Mouse (Mus musculus) midbrain, embryonic 12.5 days (tissue): ENCODE measurements around the gene 4833427G06Rik. TPM values are rescaled to one million over a fixed set of nuclear protein-coding genes. Genes with fewer than 3 reads are reported as not detected.
"Not testable (repeated sequence)": the region's sequence is repeated elsewhere in the genome, so short reads cannot be mapped to it uniquely, and the experiment has no call there.

Experiments used
- ATAC-seq: fragments of 200-750 bp; cut with Nextera tagmentation; 2 replicates; pipeline ENCODE4 v1.8.0; 2017; ENCODE audit warnings: low read depth, moderate TSS enrichment, moderate library complexity; ENCODE audit not compliant: low FRiP score
- H3K27ac ChIP-seq: fragments of 300-500 bp; sonication (generic); replicated peaks from 2 replicates; pipeline ENCODE4 v1.5.1; 2016; ENCODE audit warnings: mild to moderate bottlenecking
- H3K27me3 ChIP-seq: fragments of 300-500 bp; sonication (generic); 2 replicates; pipeline ENCODE4 v1.6.1; 2016; ENCODE audit warnings: mild to moderate bottlenecking
- H3K36me3 ChIP-seq: fragments of 300-500 bp; sonication (generic); 2 replicates; pipeline ENCODE4 v1.6.1; 2016
- H3K4me1 ChIP-seq: fragments of 300-500 bp; sonication (generic); 2 replicates; pipeline ENCODE4 v1.6.1; 2016
- H3K4me2 ChIP-seq: fragments of 300-500 bp; sonication (generic); replicated peaks from 2 replicates; pipeline ENCODE4 v1.6.1; 2016; ENCODE audit warnings: mild to moderate bottlenecking, moderate library complexity
- H3K4me3 ChIP-seq: fragments of 300-500 bp; sonication (generic); 2 replicates; pipeline ENCODE4 v1.5.1; 2016; ENCODE audit warnings: mild to moderate bottlenecking
- H3K9ac ChIP-seq: fragments of 300-500 bp; sonication (generic); replicated peaks from 2 replicates; pipeline ENCODE4 v1.6.1; 2016; ENCODE audit warnings: mild to moderate bottlenecking, moderate library complexity
- H3K9me3 ChIP-seq: fragments of 300-500 bp; sonication (generic); 2 replicates; pipeline ENCODE4 v1.6.1; 2016; ENCODE audit warnings: mild to moderate bottlenecking
- WGBS: fragments of 180-500 bp; shearing (Covaris S2); methylation state at CpG from one replicate; pipeline ENCODE4 v1.1.7; 2016; 5-methylcytosine and 5-hydroxymethylcytosine counted together
- polyA plus RNA-seq: library from polyadenylated mRNA; unstranded; fragments of >200 nt; fragmentation: Nextera tagmentation; extraction: Ambion mirVana; gene quantifications from 2 replicates; pipeline ENCODE4 v1.2.1, GENCODE M21; 2016

4833427G06Rik gene
- 0.24 TPM in 1 of 2 replicates, not detected in the other for polyA plus RNA-seq

GRCm38 (mm10) chr9:51101756-51102425, at the start of gene 4833427G06Rik:
4833427G06Rik (minus strand) TSS chr9:51102078.
- H3K27ac ChIP-seq: no peak within 1 kb of the TSS
- H3K4me1 ChIP-seq: peaks cover 14% of the 10 kb centered on the region
- 8% methylated on average over 27 of the region's 27 CpGs for WGBS
- peak; percentile 78 for ATAC-seq
- peak within 1 kb of the TSS; percentile 99 for H3K4me2 ChIP-seq
- H3K9ac ChIP-seq: peak within 1 kb of the TSS; percentile 20; the same call in 1 of the 2 replicates
- H3K9me3 ChIP-seq: no peaks in the 10 kb centered on the region
- peaks cover 33% of the 10 kb centered on the region for H3K27me3 ChIP-seq
- H3K4me3 ChIP-seq: peak within 1 kb of the TSS; percentile 57
- H3K36me3 ChIP-seq: no peaks in the 10 kb centered on the region

GRCm38 (mm10) chr9:51147294-51147693, 45.4 kb upstream of the 4833427G06Rik start:
- no peak for ATAC-seq
- Histone ChIP-seq H3K4me3 (no peak overlapping the region), H3K9ac (no peak overlapping the region), H3K27ac (no peak overlapping the region), H3K9me3 (no peaks in the 10 kb centered on the region), H3K4me1 (peaks cover 4% of the 10 kb centered on the region; the same call in 1 of the 2 replicates), H3K4me2 (no peak overlapping the region), H3K36me3 (no peaks in the 10 kb centered on the region), H3K27me3 (0 out of 2 replicates have a peak, but pooled peaks cover 7% of the 10 kb centered on the region)
- WGBS: 88% methylated on average over 5 of the region's 5 CpGs

- no peaks in the 10 kb centered on the region for H3K4me1 ChIP-seq
- no peaks in the 10 kb centered on the region for H3K36me3 ChIP-seq
- 89% methylated on average over 4 of the region's 4 CpGs for WGBS
- H3K27me3 ChIP-seq: 0 out of 2 replicates have a peak, but pooled peaks cover 2% of the 10 kb centered on the region
- ATAC-seq: no peak
- no peak overlapping the region for H3K4me2 ChIP-seq
- no peak overlapping the region for H3K4me3 ChIP-seq
- no peak overlapping the region for H3K27ac ChIP-seq
- H3K9me3 ChIP-seq: no peaks in the 10 kb centered on the region
- H3K9ac ChIP-seq: no peak overlapping the region
Measured at GRCm38 (mm10) chr9:51146496-51146895, 44.6 kb upstream of the 4833427G06Rik start.

- Histone ChIP-seq H3K4me2 (no peak overlapping the region), H3K4me3 (no peak overlapping the region), H3K9me3 (no peaks in the 10 kb centered on the region), H3K9ac (no peak overlapping the region), H3K36me3 (no peaks in the 10 kb centered on the region), H3K4me1 (no peaks in the 10 kb centered on the region), H3K27me3 (no peaks in the 10 kb centered on the region), H3K27ac (no peak overlapping the region)
- 75% methylated on average over 6 of the region's 6 CpGs for WGBS
- ATAC-seq: no peak
Measured at GRCm38 (mm10) chr9:51144218-51144617, 42.3 kb upstream of the 4833427G06Rik start.

GRCm38 (mm10) chr9:51143437-51143836, 41.6 kb upstream of the 4833427G06Rik start:
- Histone ChIP-seq H3K27ac (no peak overlapping the region), H3K9me3 (no peaks in the 10 kb centered on the region), H3K4me2 (no peak overlapping the region), H3K9ac (no peak overlapping the region), H3K36me3 (no peaks in the 10 kb centered on the region), H3K4me1 (no peaks in the 10 kb centered on the region), H3K27me3 (no peaks in the 10 kb centered on the region), H3K4me3 (no peak overlapping the region)
- 79% methylated on average over 1 of the region's 1 CpGs for WGBS
- no peak for ATAC-seq

- WGBS: 76% methylated on average over 3 of the region's 3 CpGs
Measured at GRCm38 (mm10) chr9:51140711-51141110, 38.8 kb upstream of the 4833427G06Rik start.

GRCm38 (mm10) chr9:51139401-51139800, 37.5 kb upstream of the 4833427G06Rik start:
- not testable (repeated sequence) for H3K36me3 ChIP-seq, H3K9me3 ChIP-seq, H3K4me2 ChIP-seq, H3K9ac ChIP-seq, ATAC-seq, H3K27me3 ChIP-seq, H3K27ac ChIP-seq, H3K4me1 ChIP-seq, H3K4me3 ChIP-seq
- 90% methylated on average over 1 of the region's 1 CpGs for WGBS

More at GRCm38 (mm10) chr9:51140711-51141110, 38.8 kb upstream of the 4833427G06Rik start:
- H3K9me3 ChIP-seq: no peaks in the 10 kb centered on the region
- H3K27me3 ChIP-seq: no peaks in the 10 kb centered on the region
- no peak overlapping the region for H3K4me3 ChIP-seq
- no peak overlapping the region for H3K27ac ChIP-seq
- no peak overlapping the region for H3K9ac ChIP-seq
- no peak for ATAC-seq
- no peak overlapping the region for H3K4me2 ChIP-seq
- H3K4me1 ChIP-seq: no peaks in the 10 kb centered on the region
- no peaks in the 10 kb centered on the region for H3K36me3 ChIP-seq

- WGBS: 92% methylated on average over 1 of the region's 1 CpGs
- Histone ChIP-seq H3K9ac (no peak overlapping the region), H3K4me1 (no peaks in the 10 kb centered on the region), H3K4me2 (no peak overlapping the region), H3K27me3 (no peaks in the 10 kb centered on the region), H3K27ac (no peak overlapping the region), H3K4me3 (no peak overlapping the region), H3K36me3 (no peaks in the 10 kb centered on the region), H3K9me3 (no peaks in the 10 kb centered on the region)
- ATAC-seq: no peak
Measured at GRCm38 (mm10) chr9:51138301-51138700, 36.4 kb upstream of the 4833427G06Rik start.

- Histone ChIP-seq H3K4me3 (no peak overlapping the region), H3K27ac (no peak overlapping the region), H3K9me3 (no peaks in the 10 kb centered on the region), H3K9ac (no peak overlapping the region), H3K36me3 (no peaks in the 10 kb centered on the region), H3K4me1 (no peaks in the 10 kb centered on the region), H3K27me3 (no peaks in the 10 kb centered on the region), H3K4me2 (no peak overlapping the region)
- 85% methylated on average over 1 of the region's 1 CpGs for WGBS
- ATAC-seq: no peak
Measured at GRCm38 (mm10) chr9:51137836-51138235, 36.0 kb upstream of the 4833427G06Rik start.

GRCm38 (mm10) chr9:51137432-51137831, 35.6 kb upstream of the 4833427G06Rik start:
- Histone ChIP-seq H3K4me2 (no peak overlapping the region), H3K4me3 (no peak overlapping the region), H3K9ac (no peak overlapping the region), H3K27me3 (no peaks in the 10 kb centered on the region), H3K4me1 (no peaks in the 10 kb centered on the region), H3K27ac (no peak overlapping the region), H3K9me3 (no peaks in the 10 kb centered on the region), H3K36me3 (no peaks in the 10 kb centered on the region)
- 83% methylated on average over 4 of the region's 4 CpGs for whole genome bisulfite sequencing
- no peak for ATAC-seq

GRCm38 (mm10) chr9:51136985-51137384, 35.1 kb upstream of the 4833427G06Rik start:
- H3K4me2 ChIP-seq: no peak overlapping the region
- no peak overlapping the region for H3K9ac ChIP-seq
- ATAC-seq: no peak
- 61% methylated on average over 3 of the region's 3 CpGs for WGBS
- no peaks in the 10 kb centered on the region for H3K9me3 ChIP-seq
- no peaks in the 10 kb centered on the region for H3K27me3 ChIP-seq
- no peaks in the 10 kb centered on the region for H3K36me3 ChIP-seq
- no peak overlapping the region for H3K27ac ChIP-seq
- no peaks in the 10 kb centered on the region for H3K4me1 ChIP-seq
- no peak overlapping the region for H3K4me3 ChIP-seq

GRCm38 (mm10) chr9:51114767-51115166, 12.9 kb upstream of the 4833427G06Rik start:
- Histone ChIP-seq H3K9ac (no peak overlapping the region), H3K27me3 (no peaks in the 10 kb centered on the region), H3K27ac (no peak overlapping the region), H3K9me3 (no peaks in the 10 kb centered on the region), H3K4me1 (no peaks in the 10 kb centered on the region), H3K36me3 (no peaks in the 10 kb centered on the region), H3K4me2 (no peak overlapping the region), H3K4me3 (no peak overlapping the region)
- 76% methylated on average over 4 of the region's 4 CpGs for WGBS
- no peak for ATAC-seq
